Mouse (Mus musculus): ENCODE measurements around the gene Acer3. TPM values are rescaled to one million over a fixed set of nuclear protein-coding genes. Genes with fewer than 3 reads are reported as not detected.
"Not testable (repeated sequence)": the region's sequence is repeated elsewhere in the genome, so short reads cannot be mapped to it uniquely, and the experiment has no call there.

The Acer3 gene
- polyA plus RNA-seq, 1 experiment from 2014 or later = 24.0 TPM

GRCm38 (mm10) chr7:98191571-98192250, 129.3 kb downstream of the Acer3 start:
- no peak overlapping the region for H3K4me2 ChIP-seq
- no peaks in the 10 kb centered on the region for H3K36me3 ChIP-seq
- peak; percentile 34; the same call in 1 of the 2 replicates for ATAC-seq (replicated peaks; ENCODE audit: low FRiP score)
- H3K4me1 ChIP-seq = peaks cover 14% of the 10 kb centered on the region
- H3K27ac ChIP-seq = no peak overlapping the region
- H3K4me3 ChIP-seq (replicated peaks) = no peak overlapping the region
- no peak overlapping the region for H3K9ac ChIP-seq
- H3K27me3 ChIP-seq = peaks cover 60% of the 10 kb centered on the region
- WGBS = 58% methylated on average over 17 of the region's 17 CpGs
- no peaks in the 10 kb centered on the region for H3K9me3 ChIP-seq (replicated peaks)

- H3K27me3 ChIP-seq = peaks cover 49% of the 10 kb centered on the region
- no peak for ATAC-seq (replicated peaks; ENCODE audit: low FRiP score)
- H3K4me2 ChIP-seq = no peak overlapping the region
- no peaks in the 10 kb centered on the region for H3K36me3 ChIP-seq
- no peak overlapping the region for H3K27ac ChIP-seq
- H3K4me1 ChIP-seq = peaks cover 14% of the 10 kb centered on the region
- 98% methylated on average over 1 of the region's 1 CpGs for WGBS
- H3K9ac ChIP-seq = no peak overlapping the region
- no peak overlapping the region for H3K4me3 ChIP-seq (replicated peaks)
- no peaks in the 10 kb centered on the region for H3K9me3 ChIP-seq (replicated peaks)
Observed at GRCm38 (mm10) chr7:98190578-98190977, 130.4 kb downstream of the Acer3 start.

- H3K4me3 ChIP-seq (replicated peaks) = no peak overlapping the region
- H3K9me3 ChIP-seq (replicated peaks) = no peaks in the 10 kb centered on the region
- no peak overlapping the region for H3K9ac ChIP-seq
- H3K27me3 ChIP-seq = peaks cover 41% of the 10 kb centered on the region
- WGBS = 25% methylated on average over 3 of the region's 3 CpGs
- no peak overlapping the region for H3K27ac ChIP-seq
- peaks cover 18% of the 10 kb centered on the region for H3K4me1 ChIP-seq
- no peaks in the 10 kb centered on the region for H3K36me3 ChIP-seq
- H3K4me2 ChIP-seq = no peak overlapping the region
- ATAC-seq (replicated peaks; ENCODE audit: low FRiP score) = no peak
Observed at GRCm38 (mm10) chr7:98189745-98190144, 131.3 kb downstream of the Acer3 start.

- Histone ChIP-seq H3K9me3 (replicated peaks) (no peaks in the 10 kb centered on the region), H3K4me2 (no peak overlapping the region), H3K27ac (no peak overlapping the region), H3K36me3 (no peaks in the 10 kb centered on the region), H3K4me3 (replicated peaks) (no peak overlapping the region), H3K4me1 (peaks cover 8% of the 10 kb centered on the region), H3K27me3 (peaks cover 30% of the 10 kb centered on the region), H3K9ac (no peak overlapping the region)
- 84% methylated on average over 2 of the region's 2 CpGs for WGBS
- ATAC-seq (replicated peaks; ENCODE audit: low FRiP score) = no peak
Observed at GRCm38 (mm10) chr7:98188680-98189079, 132.3 kb downstream of the Acer3 start.

DNA sequence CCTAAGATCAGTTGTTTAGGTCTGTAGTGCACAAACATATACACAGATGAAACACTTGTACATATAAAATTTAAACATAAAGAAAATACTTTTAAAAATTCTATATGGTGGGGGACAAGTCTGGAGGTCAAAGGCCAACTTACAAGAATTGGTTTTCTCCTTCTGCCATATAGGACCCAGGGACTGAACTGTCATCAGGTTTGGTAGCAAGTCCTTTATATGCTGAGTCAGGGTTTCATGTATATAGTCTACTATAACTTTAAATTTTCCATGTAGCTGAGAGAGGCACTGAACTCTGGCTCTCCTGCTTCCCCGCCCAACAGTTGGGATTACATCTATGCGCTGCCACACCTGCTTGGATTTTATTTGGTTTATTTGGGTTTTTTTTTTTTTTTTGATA, 132.8 kb downstream of the Acer3 start:
- no peak for ATAC-seq (replicated peaks; ENCODE audit: low FRiP score)
- WGBS = 97% methylated on average over 2 of the region's 2 CpGs

GRCm38 (mm10) chr7:98187332-98187731, 133.7 kb downstream of the Acer3 start:
- not testable (repeated sequence) for H3K4me3 ChIP-seq (replicated peaks); H3K4me2 ChIP-seq; H3K27ac ChIP-seq; H3K36me3 ChIP-seq; ATAC-seq (replicated peaks; ENCODE audit: low FRiP score); H3K9me3 ChIP-seq (replicated peaks); H3K9ac ChIP-seq; H3K4me1 ChIP-seq
- 86% methylated on average over 3 of the region's 3 CpGs for WGBS
- peaks cover 17% of the 10 kb centered on the region for H3K27me3 ChIP-seq

More for the DNA sequence above, 132.8 kb downstream of the Acer3 start:
- Histone ChIP-seq H3K9me3 (replicated peaks) (no peaks in the 10 kb centered on the region), H3K27me3 (peaks cover 26% of the 10 kb centered on the region), H3K4me2 (no peak overlapping the region), H3K9ac (no peak overlapping the region), H3K27ac (no peak overlapping the region), H3K4me1 (peaks cover 4% of the 10 kb centered on the region), H3K36me3 (no peaks in the 10 kb centered on the region), H3K4me3 (replicated peaks) (no peak overlapping the region)

DNA sequence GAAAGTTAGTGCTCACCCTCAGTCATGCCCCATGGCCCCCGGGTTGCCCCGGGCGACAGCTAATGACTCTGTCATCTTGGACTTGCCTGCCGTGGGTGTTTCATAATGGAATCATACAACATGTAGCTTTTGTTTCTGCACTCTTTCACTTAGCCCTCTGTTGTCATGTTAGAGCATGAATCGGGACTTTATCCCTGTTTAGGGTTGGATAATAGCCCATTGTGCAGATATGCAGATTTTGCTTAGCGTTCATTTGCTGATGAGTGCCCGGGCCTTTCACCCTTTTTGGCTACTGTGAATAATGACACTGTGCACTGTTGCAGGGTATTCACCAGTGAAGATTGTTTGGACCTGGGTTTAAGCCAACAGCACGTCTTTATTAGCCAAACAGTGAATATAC, 134.4 kb downstream of the Acer3 start:
- ATAC-seq (replicated peaks; ENCODE audit: low FRiP score) = no peak
- Histone ChIP-seq H3K4me2 (no peak overlapping the region), H3K4me1 (peaks cover 4% of the 10 kb centered on the region; the same call in 1 of the 2 replicates), H3K9ac (no peak overlapping the region), H3K9me3 (replicated peaks) (no peaks in the 10 kb centered on the region), H3K27me3 (peaks cover 10% of the 10 kb centered on the region), H3K4me3 (replicated peaks) (no peak overlapping the region), H3K27ac (no peak overlapping the region), H3K36me3 (no peaks in the 10 kb centered on the region)
- WGBS = 70% methylated on average over 8 of the region's 8 CpGs

DNA sequence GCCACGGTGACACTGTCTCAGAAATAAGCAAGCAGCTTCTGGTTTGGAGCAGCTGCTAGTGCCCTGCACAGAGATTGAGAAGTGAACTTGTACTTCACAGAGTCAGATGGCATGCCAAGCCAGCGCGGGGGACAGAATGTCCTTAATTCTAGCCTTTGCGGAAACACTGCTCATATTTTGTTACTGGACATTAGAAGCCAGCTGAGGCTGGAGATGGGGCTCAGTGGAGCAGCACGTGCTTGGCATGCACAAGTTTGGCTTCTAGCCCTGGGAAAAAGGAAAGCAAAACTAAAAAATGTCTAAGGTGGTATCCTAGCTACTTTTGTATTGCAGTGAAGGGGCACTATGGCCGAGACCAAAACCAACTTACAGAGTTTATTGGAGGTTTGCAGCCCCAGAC, 135.7 kb downstream of the Acer3 start:
- H3K4me3 ChIP-seq (replicated peaks) = no peak overlapping the region
- 63% methylated on average over 6 of the region's 6 CpGs for WGBS
- peak overlapping the region; percentile 41; the same call in 1 of the 2 replicates for H3K27ac ChIP-seq
- H3K36me3 ChIP-seq = no peaks in the 10 kb centered on the region
- ATAC-seq (replicated peaks; ENCODE audit: low FRiP score) = 0 out of 2 replicates have a peak, but pooled peaks have one; percentile 46
- no peak overlapping the region for H3K9ac ChIP-seq
- 0 out of 2 replicates have a peak, but pooled peaks cover 2% of the 10 kb centered on the region for H3K27me3 ChIP-seq
- peaks cover 4% of the 10 kb centered on the region; the same call in 1 of the 2 replicates for H3K4me1 ChIP-seq
- no peaks in the 10 kb centered on the region for H3K9me3 ChIP-seq (replicated peaks)
- no peak overlapping the region for H3K4me2 ChIP-seq

DNA sequence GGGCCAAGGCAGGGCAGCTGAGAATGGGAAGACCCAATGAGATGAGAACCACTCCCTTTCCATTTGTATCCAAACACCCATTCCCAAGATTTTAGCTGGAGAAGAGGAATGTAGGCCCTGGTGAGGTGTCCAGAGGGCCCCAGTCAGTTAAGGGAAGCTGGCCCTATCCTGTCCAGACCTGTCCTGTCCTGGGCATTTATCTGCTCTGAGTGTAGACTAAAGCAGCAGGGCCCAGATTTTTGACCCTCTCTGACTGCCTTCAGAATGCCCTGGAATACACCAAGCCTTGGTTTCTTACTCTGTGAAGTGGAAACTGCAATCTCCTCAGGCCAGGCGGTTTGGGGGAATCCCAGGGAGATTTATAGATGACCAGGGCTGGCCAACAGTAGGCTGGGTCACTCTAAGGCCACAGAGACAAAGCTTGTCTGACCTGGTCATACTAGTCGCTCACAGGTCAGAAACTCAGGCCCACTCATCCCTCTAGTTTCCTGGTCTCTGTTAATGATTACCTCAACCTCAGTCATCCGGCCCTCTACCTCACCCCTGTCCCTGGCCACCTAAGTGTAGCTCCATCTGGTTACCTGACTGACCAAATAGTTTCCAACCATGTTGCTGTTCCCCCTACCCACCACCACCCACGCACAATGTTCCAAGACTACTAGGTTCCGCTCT, 142.3 kb downstream of the Acer3 start:
- no peaks in the 10 kb centered on the region for H3K36me3 ChIP-seq
- H3K9me3 ChIP-seq (replicated peaks) = no peaks in the 10 kb centered on the region
- H3K27ac ChIP-seq = peak overlapping the region; percentile 93
- H3K4me3 ChIP-seq (replicated peaks) = peak overlapping the region; percentile 64
- H3K9ac ChIP-seq = peak overlapping the region; percentile 55
- peak overlapping the region; percentile 76 for H3K4me2 ChIP-seq
- 70% methylated on average over 5 of the region's 5 CpGs for WGBS
- peak; percentile 61 for ATAC-seq (replicated peaks; ENCODE audit: low FRiP score)
- peaks cover 31% of the 10 kb centered on the region for H3K4me1 ChIP-seq
- 0 out of 2 replicates have a peak, but pooled peaks cover 6% of the 10 kb centered on the region for H3K27me3 ChIP-seq

DNA sequence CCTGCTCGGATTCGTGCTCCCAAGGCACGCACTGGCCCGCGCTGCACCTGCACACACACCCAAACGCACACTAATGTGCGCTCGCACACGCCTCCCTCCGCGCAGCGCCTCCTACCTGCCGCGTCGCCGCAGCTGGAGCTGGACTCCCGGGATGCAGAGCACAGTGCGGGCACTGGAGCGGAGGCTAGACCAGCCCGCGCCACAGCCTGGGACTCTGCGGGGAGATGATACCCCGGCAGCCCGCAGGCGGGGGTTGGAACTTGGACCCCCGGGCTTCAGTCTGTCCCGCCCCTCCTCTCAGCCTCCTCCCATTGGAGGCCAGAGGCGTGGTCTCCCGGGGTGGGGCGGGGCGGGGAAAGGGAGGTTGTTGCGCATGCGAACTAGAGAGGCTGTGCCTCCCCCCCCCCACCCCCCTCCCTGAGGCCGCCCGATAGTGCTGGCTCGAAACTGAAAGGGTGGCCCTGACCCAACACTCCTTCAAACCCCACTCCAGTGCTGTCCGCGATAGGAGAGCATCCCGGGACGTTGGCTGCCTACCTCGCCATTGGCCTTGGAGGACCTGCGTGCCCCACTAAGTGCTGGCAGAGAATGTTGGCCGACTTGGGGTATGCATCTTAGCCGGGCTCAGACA, 143.0 kb downstream of the Acer3 start, which contains the start of gene Capn5:
Gene Capn5 (minus strand): TSS at position 346 of the 631 bp plus-strand sequence.
- 0 out of 2 replicates have a peak, but pooled peaks cover 6% of the 10 kb centered on the region for H3K27me3 ChIP-seq
- WGBS = under 1% methylated on average over 38 of the region's 44 CpGs
- peak within 1 kb of the TSS; percentile 76 for H3K4me2 ChIP-seq
- peak within 1 kb of the TSS; percentile 55 for H3K9ac ChIP-seq
- H3K36me3 ChIP-seq = no peaks in the 10 kb centered on the region
- H3K4me1 ChIP-seq = peaks cover 36% of the 10 kb centered on the region
- no peaks in the 10 kb centered on the region for H3K9me3 ChIP-seq (replicated peaks)
- H3K27ac ChIP-seq = peak within 1 kb of the TSS; percentile 93
- ATAC-seq (replicated peaks; ENCODE audit: low FRiP score) = peak; percentile 86
- peak within 1 kb of the TSS; percentile 64 for H3K4me3 ChIP-seq (replicated peaks)

GRCm38 (mm10) chr7:98177566-98177928, 143.5 kb downstream of the Acer3 start:
- no peaks in the 10 kb centered on the region for H3K9me3 ChIP-seq (replicated peaks)
- H3K4me1 ChIP-seq = peaks cover 41% of the 10 kb centered on the region
- peak overlapping the region; percentile 64 for H3K4me3 ChIP-seq (replicated peaks)
- H3K27ac ChIP-seq = peak overlapping the region; percentile 93
- peak overlapping the region; percentile 55 for H3K9ac ChIP-seq
- H3K36me3 ChIP-seq = no peaks in the 10 kb centered on the region
- H3K4me2 ChIP-seq = peak overlapping the region; percentile 76
- no peak for ATAC-seq (replicated peaks; ENCODE audit: low FRiP score)
- H3K27me3 ChIP-seq = 0 out of 2 replicates have a peak, but pooled peaks cover 6% of the 10 kb centered on the region
- WGBS = 4% methylated on average over 9 of the region's 9 CpGs

GRCm38 (mm10) chr7:98177071-98177485, 143.9 kb downstream of the Acer3 start:
- H3K4me2 ChIP-seq = peak overlapping the region; percentile 76
- H3K9me3 ChIP-seq (replicated peaks) = no peaks in the 10 kb centered on the region
- 0 out of 2 replicates have a peak, but pooled peaks cover 6% of the 10 kb centered on the region for H3K27me3 ChIP-seq
- 0 out of 2 replicates have a peak overlapping the region, but pooled peaks have one; percentile 20 for H3K27ac ChIP-seq
- H3K4me3 ChIP-seq (replicated peaks) = peak overlapping the region; percentile 64
- no peaks in the 10 kb centered on the region for H3K36me3 ChIP-seq
- H3K9ac ChIP-seq = peak overlapping the region; percentile 55
- no peak; the same call in 1 of the 2 replicates for ATAC-seq (replicated peaks; ENCODE audit: low FRiP score)
- H3K4me1 ChIP-seq = peaks cover 43% of the 10 kb centered on the region
- 43% methylated on average over 2 of the region's 2 CpGs for WGBS
